Mouse (Mus musculus) kidney, adult 9 months (tissue): Measurements from ENCODE around the gene Glrb.

Experiments
- DNase-seq: peaks from one replicate; pipeline ENCODE4 v3.0.0; 2022

Glrb gene

DNA sequence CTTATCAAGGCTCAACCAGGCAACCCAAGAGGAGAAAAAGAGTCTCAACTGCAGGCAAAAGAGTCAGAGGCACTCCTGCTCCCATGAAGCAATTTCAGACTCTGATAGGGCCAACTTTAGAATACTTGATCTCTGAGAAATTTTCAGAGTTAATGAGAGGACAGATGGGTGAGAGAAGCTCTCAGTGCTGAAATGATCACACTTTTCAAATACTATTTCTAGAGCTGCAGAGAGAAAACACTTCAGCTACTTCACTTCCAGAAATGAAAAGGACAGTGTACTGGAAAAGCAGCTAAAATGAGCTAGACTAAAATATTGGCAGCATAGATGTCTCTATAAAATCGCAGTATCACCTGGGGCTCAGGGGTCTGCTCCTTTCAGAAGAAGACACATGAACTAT is 94.8 kb downstream of the Glrb start:
- no peak for DNase-seq

DNA sequence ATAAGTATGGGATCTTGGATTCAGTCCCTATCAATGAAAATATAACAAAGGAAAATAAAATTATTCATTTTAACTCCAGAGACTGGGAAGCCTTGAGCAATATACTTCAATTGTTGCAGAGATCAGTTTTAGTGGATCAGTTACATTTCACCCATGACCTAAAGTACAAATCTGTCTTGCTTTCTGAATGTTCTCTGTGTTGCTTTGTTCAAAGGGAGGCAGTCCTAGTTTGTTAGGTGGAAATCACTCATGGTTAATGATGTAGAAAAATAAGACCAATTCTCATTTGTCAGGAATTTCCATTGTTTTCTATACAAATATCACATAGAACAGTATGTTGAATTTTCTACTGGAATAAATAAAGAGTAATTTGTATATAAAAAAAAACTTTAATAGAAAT is 99.7 kb downstream of the Glrb start:
- no peak for DNase-seq

DNA sequence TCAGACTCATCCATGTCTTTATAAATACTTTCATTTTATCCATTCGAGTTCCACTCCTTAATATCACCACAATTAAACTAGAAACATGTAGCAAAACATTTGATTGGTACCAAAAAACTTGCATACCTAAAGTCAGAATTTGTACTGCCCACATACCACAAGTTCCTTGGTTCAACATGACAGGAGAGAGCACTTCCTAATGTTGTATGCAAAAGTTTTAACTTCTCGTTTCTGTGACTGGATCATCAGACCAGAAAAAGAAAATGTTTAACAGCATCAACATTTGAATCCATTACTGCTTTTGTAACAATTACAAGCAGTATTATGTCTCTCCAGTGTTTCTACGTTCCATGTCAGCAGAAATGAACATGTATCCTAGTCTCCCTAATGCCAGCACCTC is 101.2 kb downstream of the Glrb start:
- DNase-seq = no peak

DNA sequence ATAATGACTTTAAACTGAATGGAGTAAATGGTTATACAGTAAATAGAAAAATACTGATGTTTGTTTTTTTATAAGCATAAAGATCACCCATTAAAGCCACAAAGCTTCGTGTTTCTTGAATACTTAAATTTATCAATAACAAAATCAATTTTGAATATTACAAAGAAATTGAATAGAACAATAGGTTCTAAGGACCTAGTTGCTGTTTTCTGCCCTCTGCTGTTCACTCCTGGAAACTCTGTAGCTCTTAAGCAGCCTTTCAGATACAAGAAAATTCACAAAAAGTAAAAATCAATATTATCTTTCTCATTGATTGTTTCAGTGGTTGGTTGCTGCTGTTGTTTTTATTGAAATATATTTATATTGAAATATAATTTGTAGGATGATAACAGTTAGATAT is 108.1 kb downstream of the Glrb start:
- DNase-seq = no peak

DNA sequence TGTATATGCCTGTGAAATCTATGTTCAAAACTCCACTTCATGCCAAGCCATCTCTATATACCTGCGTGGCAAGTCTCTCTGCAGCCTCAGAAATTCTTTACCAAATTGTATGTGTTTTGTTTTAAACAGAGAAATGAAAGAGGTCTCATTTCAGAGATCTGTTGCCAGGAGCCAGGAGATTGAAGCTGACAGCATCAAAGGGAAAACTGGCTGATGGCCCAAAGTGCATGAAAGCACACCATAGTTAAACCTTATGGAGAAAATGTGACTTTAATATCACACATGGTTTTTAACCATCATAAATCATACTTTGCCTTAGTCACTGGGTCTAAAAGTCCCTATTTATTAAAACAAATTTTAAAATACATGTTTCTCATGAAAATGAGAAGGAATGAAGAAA is 109.6 kb downstream of the Glrb start:
- DNase-seq = no peak

DNA sequence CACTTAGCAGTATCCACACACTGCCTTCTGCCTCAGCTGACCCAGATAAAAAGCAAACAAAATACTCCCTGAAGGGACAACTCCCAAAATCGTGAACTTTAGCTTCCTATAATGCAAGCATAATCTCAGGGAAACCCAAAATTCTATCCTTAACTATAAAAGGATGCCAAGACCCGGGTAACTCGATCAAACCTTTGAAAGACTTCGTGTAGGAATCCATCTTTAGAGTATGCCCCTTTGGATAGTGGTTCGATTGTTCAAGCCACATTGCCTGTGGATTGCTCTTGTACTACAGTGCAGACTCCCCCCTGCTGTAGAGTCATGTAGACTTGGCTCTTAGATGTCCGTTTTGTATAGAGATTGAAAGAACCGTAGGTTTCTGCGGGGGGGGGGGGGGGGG is 110.2 kb downstream of the Glrb start:
- no peak for DNase-seq

DNA sequence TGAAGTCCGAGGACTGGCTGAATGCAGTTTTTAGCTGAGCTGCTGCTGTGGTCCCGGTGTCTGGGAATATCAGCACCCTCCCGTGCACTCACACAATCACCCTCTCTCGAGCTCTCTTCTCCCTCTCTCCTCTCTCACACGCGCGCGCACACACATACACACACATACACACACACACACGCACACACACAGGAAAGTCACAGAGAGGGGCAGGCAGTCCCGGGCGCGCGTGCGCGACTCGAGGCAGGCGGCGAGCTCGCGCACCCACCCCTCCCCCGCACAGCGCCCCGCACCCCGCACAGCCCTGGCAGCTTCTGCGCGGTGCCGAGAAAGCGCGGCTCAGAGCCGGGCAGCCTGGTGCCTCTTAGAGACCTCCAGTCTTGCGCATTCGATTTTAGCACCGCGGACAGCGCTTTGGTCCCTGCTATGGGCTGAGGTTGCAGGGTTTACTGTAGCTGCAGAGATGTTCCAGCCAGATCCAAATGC is 110.8 kb downstream of the Glrb start, which contains the start of gene Gria2:
Gene Gria2 (minus strand): TSS at position 240 of the 486 bp plus-strand sequence.
- peak; percentile 37 for DNase-seq

DNA sequence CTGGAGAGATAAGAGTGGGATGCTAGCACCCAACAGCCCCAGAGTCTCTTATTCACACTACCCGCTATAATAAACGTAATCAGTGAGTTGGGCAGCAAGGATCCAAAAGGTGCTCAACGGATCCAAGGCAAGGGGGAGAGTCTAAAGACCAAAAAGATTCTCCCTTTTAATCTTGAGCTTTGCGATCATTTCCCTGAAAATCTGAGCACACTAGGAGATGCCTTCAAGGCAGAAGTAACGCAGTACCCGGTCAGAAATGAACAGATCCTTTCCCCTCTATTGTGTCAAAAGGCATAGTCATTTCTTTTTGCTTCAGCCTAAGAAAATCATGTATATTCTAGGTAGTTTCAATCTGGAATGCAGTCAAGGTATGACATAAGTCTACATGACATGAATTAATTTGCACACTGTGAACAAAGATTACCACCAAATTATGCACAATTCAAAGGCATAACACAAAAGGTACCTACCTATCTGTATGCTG is 111.6 kb downstream of the Glrb start:
- no peak for DNase-seq

DNA sequence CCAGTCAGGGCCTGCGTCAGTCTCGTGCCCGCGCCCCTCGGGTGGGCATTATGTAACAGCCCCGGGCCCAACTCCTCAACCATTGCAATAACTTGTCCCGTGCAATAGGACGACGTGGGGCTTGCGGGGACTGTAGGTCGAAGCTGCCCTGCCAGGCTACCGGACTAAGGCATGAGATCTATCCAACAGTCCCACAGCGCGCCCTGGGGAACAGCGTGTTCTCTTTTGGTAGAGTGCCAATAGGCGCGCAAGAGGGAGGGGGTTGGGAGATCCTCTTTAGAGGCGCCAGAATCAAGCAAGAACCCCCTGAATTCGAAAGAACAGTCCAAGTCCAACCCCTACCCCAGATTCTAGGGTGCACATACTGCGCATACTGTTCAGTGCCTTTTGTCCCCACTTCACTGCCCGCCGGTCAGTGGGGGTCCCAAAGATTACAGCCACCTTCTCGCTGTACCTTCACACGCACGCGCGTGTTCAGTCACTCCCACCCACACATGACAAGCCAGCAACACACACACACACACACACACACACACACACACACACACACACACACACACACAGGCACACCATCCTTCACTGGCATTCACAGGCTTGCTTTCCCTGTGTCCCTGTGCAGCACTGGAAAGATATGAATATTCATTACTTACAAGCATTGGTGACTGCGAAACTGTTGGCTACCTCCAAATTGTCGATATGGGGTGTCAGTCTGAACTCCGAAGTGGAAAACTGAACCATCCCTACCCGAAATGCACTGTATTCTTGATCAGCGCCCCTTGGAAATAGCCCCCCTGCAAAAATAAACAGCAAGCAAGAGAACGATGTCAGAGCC is 112.2 kb downstream of the Glrb start:
- no peak for DNase-seq

DNA sequence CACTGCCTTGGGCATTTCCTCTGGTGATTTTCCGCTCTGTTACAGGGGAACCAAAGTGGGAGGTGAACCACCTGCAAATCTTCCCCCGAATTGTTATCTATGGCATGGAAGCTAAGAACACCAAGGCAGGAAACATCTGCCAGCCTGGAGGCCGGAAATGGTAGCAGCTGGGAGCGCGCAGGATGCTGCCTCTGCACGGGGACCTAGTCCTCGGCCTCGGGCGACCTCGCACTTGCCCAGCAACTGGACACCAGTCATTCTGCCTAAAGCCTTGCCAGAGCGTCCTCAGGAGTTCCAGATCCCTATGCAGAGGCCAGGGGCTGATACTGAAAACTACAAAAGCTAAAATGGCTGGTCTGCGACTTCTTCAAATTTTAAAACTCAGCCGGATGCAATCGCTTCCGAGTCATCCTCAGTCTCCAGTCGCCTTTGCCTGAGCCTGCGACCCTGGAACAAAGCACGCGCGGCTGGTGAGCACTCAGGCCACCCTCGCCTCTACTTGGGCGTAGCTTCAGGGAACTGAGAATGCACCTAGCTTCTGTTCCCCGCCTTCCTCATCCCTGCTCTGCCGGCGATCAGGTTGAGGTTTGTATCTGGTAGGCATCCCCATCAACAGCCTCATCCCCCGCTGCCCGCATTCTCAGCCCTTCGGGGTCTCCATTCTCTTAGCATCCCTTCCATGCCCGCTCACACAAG is 113.0 kb downstream of the Glrb start:
- DNase-seq = no peak

DNA sequence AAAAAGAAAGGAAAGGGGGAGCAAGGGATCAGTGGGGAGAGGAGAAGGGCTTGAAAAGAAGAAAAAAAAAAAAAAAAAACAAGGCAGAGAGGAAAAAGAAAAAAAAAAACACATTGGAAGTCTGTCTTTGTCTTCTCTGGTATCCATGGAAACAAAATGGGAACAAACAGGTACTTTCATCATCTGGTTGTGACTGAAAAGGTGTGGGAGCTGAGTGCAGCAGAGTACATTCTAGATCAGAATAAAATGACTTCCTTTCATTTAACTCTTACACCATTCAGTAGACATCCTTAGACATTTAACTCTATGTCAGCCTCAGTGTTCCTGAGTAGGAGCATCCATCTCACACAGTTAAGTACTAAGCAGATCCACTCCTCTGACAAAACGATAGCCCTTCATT is 115.5 kb downstream of the Glrb start:
- no peak for DNase-seq

DNA sequence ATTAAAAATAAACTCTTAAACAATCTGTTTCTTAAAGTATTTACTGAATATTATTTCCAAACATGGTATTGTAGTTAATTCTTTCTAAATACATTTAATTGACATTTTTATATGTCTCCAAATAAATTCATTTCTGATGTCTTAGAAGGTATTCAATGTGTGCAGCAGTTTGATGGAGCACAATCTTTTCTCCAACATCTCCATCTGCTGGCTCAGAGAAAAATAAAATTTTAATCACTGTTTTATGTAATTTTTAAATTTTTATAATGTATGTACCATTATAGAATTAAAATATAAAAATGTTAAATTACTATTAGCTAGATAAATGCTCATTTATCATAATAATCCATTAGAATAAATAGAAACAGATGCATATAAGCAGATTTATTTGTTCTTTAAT is 116.7 kb downstream of the Glrb start:
- no peak for DNase-seq

DNA sequence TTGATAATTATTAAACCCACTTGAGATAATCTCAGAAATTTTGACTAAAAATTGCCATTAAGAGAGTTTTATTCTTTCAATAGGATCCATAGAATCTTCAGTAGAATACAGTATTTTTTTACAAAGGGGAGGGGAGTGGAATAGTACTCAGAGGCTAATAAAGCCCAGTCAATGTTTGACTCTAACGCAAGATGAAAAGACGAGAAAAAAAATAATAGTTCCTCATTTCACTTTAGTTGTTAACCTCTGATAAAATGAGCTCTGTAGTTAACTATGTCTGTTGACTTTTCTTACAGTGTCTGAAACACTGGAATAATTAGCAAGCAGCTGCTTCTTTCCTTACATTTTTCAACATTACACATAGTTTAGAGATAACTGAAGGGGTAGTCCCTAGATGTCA is 118.2 kb downstream of the Glrb start:
- no peak for DNase-seq
